Mouse (Mus musculus) layer of hippocampus, adult 6 months (tissue): ENCODE data around the gene Btbd35f3. TPM values are rescaled to one million over a fixed set of nuclear protein-coding genes. Genes with fewer than 3 reads are reported as not detected.

Experiments used
- long read RNA-seq, 2 experiments: library from polyadenylated mRNA; unstranded; transcript quantifications; one replicate each; pipeline ENCODE4 v2.0.0; 2019 to 2020
- polyA plus RNA-seq: library from polyadenylated mRNA; unstranded; fragments of <200 nt; fragmentation: Nextera tagmentation; gene quantifications from 2 replicates; pipeline ENCODE4 v1.2.3, GENCODE M21; 2021

Gene Btbd35f3
- not detected in 2 replicates for polyA plus RNA-seq
- long read RNA-seq, experiment 1, result 0 reads
- long read RNA-seq, experiment 2, result 0 reads

GRCm38 (mm10) chrX:4037374-4037773, at the start of gene Btbd35f3:
Btbd35f3 (plus strand) TSS chrX:4037674.

Other genes with a start within 250 kb of the Btbd35f3 start
- not detected in 2 replicates for gene Btbd35f16, start 80.7 kb upstream of the Btbd35f3 start, polyA plus RNA-seq
- not detected in 2 replicates for gene Btbd35f28, start 158.9 kb downstream of the Btbd35f3 start, polyA plus RNA-seq